Mouse (Mus musculus): ENCODE results near the gene Camta1. TPM values are rescaled to one million over a fixed set of nuclear protein-coding genes. Genes with fewer than 3 reads are reported as not detected.

Camta1 gene
- total RNA-seq, 4 experiments from 2014 or later, result 236 to 299 (median 267) TPM

- DNase-seq (ENCODE audit: low spot score in 2 of 2), result no peak
Measured at GRCm38 (mm10) chr4:151860441-151861331, 990 bp downstream of the Camta1 start.

DNA sequence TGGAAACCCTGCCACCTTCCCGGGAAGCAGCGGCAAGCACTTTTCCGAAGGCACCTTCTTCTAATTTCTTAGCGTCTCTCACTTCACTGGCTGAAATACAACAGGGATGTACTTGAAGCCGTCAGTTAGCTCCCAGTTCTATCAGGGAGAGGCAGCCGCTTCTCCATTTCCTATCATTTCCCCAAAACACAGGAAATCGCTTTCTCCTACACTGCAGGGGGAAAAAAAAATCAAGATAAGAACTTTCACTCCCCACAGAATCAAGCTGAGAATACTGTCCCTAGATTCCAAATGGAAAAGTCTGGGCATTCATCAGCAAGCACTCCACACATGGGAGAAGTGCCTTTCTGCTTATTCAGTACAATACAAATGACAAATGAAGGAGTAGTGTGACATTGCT lies 2.4 kb downstream of the Camta1 start:
- no peak for DNase-seq (ENCODE audit: low spot score in 2 of 2)

DNA sequence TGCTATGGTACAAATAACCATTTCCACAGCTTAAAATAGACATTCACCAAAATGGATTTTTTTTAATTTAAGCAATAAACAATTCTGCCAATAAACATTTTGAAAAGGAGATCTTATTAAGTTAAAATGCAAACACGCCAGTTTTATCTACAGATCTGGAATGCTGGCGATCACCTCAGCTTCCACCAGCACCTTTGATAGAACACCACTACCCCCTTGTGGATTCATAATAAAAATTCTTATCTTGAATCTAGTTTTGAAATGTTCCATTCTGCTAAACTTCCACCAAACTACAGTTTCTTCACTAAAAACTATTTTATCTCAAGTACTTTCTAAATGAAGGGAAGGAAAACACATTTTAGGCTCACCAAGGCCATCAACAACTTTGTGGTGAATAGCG lies 7.7 kb downstream of the Camta1 start:
- DNase-seq (ENCODE audit: low spot score in 2 of 2), result no peak

DNA sequence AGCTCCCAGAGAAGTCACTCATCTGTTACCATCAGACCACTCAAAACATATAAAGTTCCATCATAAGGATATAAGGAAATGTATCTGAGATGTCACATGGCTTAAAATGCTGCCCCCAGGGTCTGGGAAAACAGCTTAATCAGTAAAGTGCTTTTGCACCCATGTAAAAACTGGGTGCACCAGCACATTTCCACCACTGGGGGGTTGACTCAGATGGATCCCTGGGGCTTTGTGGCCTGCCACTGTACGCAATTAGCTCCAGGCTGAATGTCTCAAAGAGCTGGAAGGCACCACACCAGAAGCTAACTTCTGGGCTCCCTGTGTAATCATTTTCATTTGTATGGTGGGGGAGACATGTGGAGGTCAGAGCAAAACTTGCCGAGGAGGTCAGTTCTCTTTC lies 10.5 kb downstream of the Camta1 start:
- no peak for DNase-seq (ENCODE audit: low spot score in 2 of 2)

- DNase-seq (ENCODE audit: low spot score in 2 of 2), result no peak
Measured at GRCm38 (mm10) chr4:151842591-151842990, 19.1 kb downstream of the Camta1 start.

- DNase-seq (ENCODE audit: low spot score in 2 of 2), result no peak
Measured at GRCm38 (mm10) chr4:151838518-151838917, 23.2 kb downstream of the Camta1 start.

DNA sequence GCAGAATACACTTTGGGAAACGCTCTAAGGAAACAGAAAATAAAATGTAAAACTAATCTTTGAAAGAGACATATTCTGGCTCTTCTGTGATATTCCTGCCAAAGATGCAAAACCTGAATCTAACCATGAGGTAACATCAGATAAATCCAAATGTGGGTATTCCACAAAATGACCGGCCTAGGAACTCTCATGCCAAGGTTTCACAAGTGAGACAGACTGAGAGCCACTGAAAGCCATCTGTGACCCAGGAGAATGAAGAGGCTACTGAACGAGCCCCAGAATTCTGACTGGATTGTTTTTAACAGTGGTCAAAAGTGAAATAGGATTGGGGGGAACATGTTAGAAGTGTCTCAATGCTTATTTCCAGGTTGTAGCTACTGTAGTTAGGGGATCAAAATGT lies 25.8 kb downstream of the Camta1 start:
- no peak for DNase-seq (ENCODE audit: low spot score in 2 of 2)

- no peak for DNase-seq (ENCODE audit: low spot score in 2 of 2)
Measured at GRCm38 (mm10) chr4:151834536-151834935, 27.1 kb downstream of the Camta1 start.

- DNase-seq (ENCODE audit: low spot score in 2 of 2), result peak in 1 of 2 experiments; percentile 21
Measured at GRCm38 (mm10) chr4:151833940-151834449, 27.7 kb downstream of the Camta1 start.

DNA sequence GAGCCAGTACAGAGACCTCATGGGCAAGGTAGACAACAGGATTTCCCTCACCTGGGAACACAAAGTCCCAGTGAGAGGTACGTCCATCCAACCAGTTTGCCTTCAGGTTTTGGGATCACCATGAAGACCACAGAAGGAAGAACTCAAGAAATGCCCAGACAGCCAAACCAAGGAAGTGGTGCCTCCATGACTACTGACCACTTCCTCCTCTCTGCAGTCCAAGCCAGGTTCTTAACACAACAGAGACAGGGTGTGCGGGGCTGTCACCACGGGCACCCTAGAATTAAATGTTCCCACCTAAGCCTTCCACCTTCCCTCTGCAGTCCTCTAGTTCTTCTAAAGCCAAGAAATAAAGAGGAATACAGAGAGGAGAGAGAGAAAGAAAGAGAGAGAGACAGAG lies 33.8 kb downstream of the Camta1 start:
- no peak for DNase-seq (ENCODE audit: low spot score in 2 of 2)

- no peak for DNase-seq (ENCODE audit: low spot score in 2 of 2)
Measured at GRCm38 (mm10) chr4:151827356-151827755, 34.3 kb downstream of the Camta1 start.

DNA sequence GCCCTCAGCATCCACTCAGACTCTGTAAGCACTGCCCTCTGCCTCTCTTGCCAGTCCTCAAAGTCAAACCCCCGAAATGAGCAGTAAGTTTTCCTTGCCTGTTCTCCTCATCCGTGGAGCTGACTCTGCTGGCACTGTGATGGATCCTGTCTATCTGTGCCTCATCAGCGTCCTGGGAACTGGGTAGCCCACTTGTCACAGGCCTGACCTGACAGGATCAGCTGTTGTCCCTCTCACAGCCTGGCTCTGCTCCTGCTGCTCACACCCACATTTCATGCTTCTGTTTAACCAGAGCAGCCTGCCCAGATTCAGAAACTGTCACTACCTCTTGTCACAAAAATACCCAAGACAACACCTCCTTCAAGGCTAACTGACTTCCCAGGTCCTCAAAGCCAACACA lies 37.7 kb downstream of the Camta1 start:
- DNase-seq (ENCODE audit: low spot score in 2 of 2), result no peak

DNA sequence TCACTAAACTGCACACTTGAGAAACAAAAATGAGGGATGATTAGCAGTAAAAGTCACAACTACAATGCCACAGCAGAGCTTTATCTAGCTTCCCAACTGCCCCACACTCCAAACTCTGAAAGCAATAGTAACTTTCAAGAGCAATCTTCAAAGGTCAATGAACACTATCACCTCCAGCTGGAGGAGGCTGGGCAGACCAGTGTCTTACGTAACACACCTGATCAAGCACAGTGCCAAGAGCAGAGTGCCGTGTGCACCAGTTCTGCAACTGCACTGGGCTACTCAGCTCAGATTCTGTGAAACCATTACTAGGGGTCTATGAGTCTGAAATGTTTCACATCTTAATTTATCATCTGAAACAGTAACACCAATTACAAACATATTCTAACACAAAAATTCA lies 38.7 kb downstream of the Camta1 start:
- no peak for DNase-seq (ENCODE audit: low spot score in 2 of 2)

DNA sequence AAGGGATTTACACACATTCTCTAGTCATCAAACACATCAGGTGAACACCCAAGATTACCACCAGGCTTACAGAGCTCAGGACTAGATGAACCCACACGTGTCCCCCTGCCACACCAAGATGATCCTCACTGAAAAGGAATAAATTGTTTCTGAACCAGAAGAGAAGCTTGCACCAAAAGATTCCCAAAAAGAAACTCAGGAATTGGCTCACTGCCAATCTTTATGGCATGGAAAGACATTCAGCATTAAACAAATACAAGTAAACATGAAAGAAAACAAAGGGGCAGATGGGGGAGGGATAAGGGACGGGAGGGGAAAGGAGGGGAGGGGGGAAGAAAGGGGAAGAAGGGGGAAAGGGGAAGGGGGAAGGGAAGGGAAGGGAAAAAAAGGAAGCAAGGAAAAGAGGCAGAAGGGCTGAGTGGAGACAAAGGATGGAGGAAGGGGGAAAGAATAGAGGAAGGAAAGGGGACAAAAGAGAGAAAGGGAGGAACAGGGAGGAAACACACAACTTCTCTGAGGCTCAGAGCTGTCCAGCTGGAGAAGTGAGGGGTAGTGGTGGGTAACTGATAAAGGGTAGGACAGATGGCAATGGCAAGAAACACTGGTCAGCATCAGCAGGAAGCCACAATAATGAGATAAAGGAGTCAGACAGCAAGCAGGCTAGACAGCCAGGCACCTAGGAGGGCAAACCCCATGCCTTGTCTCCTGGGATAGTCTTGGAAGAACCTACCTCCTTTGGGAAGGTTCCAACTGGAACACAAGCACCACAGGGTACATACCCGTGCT lies 43.5 kb downstream of the Camta1 start:
- DNase-seq (ENCODE audit: low spot score in 2 of 2), result no peak

- no peak for DNase-seq (ENCODE audit: low spot score in 2 of 2)
Measured at GRCm38 (mm10) chr4:151813711-151814110, 48.0 kb downstream of the Camta1 start.

GRCm38 (mm10) chr4:151805685-151806084 lies 56.0 kb downstream of the Camta1 start:
- DNase-seq (ENCODE audit: low spot score in 2 of 2), result no peak

- DNase-seq (ENCODE audit: low spot score in 2 of 2), result no peak
Measured at GRCm38 (mm10) chr4:151805046-151805445, 56.6 kb downstream of the Camta1 start.

DNA sequence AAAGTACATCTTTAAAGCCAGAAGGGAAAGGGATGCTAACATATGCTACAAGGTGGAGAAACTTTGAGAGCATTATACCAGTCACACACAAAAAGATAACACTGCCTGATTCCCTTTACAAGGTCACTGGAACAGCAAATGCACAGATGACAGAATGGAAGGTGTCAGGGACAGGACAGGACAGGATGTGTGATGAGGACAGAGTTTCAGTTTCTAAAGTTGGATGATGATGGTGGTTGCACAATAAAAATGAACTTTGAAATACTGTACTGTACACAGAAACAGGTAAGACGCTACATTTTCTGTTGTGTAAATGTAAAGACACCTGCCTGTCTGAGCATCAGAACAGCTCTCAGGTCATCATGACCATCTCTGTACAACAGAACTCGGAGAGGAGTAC lies 57.5 kb downstream of the Camta1 start:
- no peak for DNase-seq (ENCODE audit: low spot score in 2 of 2)

GRCm38 (mm10) chr4:151798630-151799029 lies 63.0 kb downstream of the Camta1 start:
- DNase-seq (ENCODE audit: low spot score in 2 of 2), result no peak

- DNase-seq (ENCODE audit: low spot score in 2 of 2), result no peak
Measured at GRCm38 (mm10) chr4:151793694-151794093, 68.0 kb downstream of the Camta1 start.

DNA sequence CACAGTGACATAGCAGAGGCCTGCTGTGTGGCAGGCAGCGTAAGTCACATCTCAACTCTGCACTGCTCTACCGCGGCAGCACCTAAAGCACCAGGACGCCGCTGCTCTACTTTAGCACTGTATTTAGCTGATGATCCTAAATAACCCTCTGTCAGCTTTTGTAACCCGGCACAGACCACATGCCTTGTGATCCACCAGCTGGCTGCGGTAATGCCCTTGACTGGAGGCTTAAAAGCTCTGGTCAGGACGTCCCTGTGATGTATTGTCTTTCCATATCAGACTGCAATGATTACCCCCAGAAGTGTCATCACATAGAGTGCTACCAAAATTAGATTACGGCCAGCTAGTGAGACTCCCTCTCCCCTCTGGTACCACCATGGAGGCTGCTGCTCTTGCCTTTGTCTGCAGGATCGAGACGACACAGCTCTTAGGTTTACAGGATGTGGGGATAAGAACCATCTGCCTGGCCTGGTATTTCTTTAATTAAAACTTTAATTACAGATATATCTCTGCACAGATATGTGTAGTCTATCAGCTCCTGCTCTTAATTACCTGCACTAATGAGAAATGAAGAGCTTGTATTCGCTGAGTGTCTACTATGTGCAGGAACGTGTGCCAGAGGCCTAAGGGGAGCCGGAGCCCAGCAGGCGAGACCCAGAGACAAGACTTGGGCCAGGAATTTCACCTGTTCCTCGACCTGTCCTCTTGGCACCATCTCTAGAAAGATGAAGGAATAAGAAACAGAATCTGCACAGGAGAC lies 74.5 kb downstream of the Camta1 start:
- DNase-seq (ENCODE audit: low spot score in 2 of 2), result no peak

DNA sequence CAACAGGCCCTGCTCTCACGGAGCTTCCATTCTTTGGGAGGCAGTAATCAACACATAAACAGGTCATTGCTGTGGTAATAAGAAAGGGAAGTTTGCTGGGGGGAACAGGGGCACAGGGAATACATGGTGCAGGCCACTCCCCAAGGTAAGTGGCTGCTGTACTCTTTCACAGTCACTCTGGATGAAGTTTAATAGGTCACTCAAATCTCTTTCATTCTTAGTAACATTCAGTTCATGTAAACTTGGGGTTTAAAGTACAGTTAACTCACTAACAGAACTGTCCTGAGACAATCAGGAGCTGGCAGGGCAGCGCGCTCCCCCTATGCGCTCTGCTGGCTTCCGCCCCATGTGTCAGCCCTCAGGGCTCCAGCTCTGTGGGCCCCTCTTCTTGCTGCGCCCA lies 81.2 kb downstream of the Camta1 start:
- DNase-seq (ENCODE audit: low spot score in 2 of 2), result no peak
